Mouse (Mus musculus) bone marrow, adult 2 months (tissue): Measurements from ENCODE around the gene Skint5. TPM values are rescaled to one million over a fixed set of nuclear protein-coding genes. Genes with fewer than 3 reads are reported as not detected.
"Not testable (repeated sequence)": the region's sequence is repeated elsewhere in the genome, so short reads cannot be mapped to it uniquely, and the experiment has no call there.

ENCODE experiments used
- H3K27ac ChIP-seq: fragments of 200-500 bp; 2 replicates; pipeline ENCODE4 v1.5.1; 2012; ENCODE audit warnings: low read depth, mild to moderate bottlenecking, control low read depth, inconsistent platforms, low read length; ENCODE audit not compliant: control insufficient read depth, poor library complexity, insufficient read depth
- H3K4me1 ChIP-seq: fragments of 200-500 bp; 2 replicates; pipeline ENCODE4 v1.6.1; 2011; ENCODE audit warnings: low read length; ENCODE audit not compliant: control insufficient read depth, insufficient read depth
- H3K4me3 ChIP-seq: fragments of 200-500 bp; replicated peaks from 2 replicates; pipeline ENCODE3; 2011; ENCODE audit warnings: mild to moderate bottlenecking, low read depth, low read length, control low read depth; ENCODE audit not compliant: control insufficient read depth
- CTCF ChIP-seq: fragments of 200-500 bp; IDR thresholded peaks from 2 replicates; pipeline ENCODE4 v1.5.1; 2011; ENCODE audit warnings: low read length, control low read depth; ENCODE audit not compliant: control insufficient read depth, insufficient read depth
- POLR2A ChIP-seq: fragments of 200-500 bp; IDR thresholded peaks from 2 replicates; pipeline ENCODE4 v1.6.1; 2011; ENCODE audit warnings: low read depth, mild to moderate bottlenecking, control low read depth, low read length, borderline replicate concordance; ENCODE audit not compliant: control insufficient read depth
- WGBS: fragments of 180-500 bp; shearing (Covaris S2); methylation state at CpG from one replicate; pipeline ENCODE4 v1.1.7; 2018; 5-methylcytosine and 5-hydroxymethylcytosine counted together
- polyA plus RNA-seq: library from polyadenylated mRNA; stranded (reverse); fragments of >200 nt; gene quantifications from 2 replicates; pipeline ENCODE4 v1.2.4, GENCODE M21; 2011; ENCODE audit warnings: low replicate concordance; ENCODE audit not compliant: missing spikeins, insufficient read depth, insufficient read length

Gene Skint5
- not detected in 2 replicates for polyA plus RNA-seq

GRCm38 (mm10) chr4:113999403-113999802, at the start of gene Skint5:
Gene Skint5, minus strand, starts transcription at chr4:113999503.
- no peak within 1 kb of the TSS for H3K27ac ChIP-seq
- TF ChIP-seq POLR2A (no peak), CTCF (no peak)

GRCm38 (mm10) chr4:113957343-113957742, 42.0 kb downstream of the Skint5 start:
- TF ChIP-seq POLR2A (no peak), CTCF (no peak)
- Histone ChIP-seq H3K4me3 (no peak overlapping the region), H3K4me1 (no peaks in the 10 kb centered on the region), H3K27ac (no peak overlapping the region)
- WGBS: 68% methylated on average over 1 of the region's 1 CpGs

More at GRCm38 (mm10) chr4:113999403-113999802, at the start of gene Skint5:
- H3K4me1 ChIP-seq: no peaks in the 10 kb centered on the region
- no peak within 1 kb of the TSS for H3K4me3 ChIP-seq
- WGBS: 84% methylated on average over 3 of the region's 3 CpGs

GRCm38 (mm10) chr4:113764182-113764581, 235.1 kb downstream of the Skint5 start:
- 64% methylated on average over 1 of the region's 1 CpGs for WGBS
- H3K4me1 ChIP-seq: no peaks in the 10 kb centered on the region
- no peak overlapping the region for H3K4me3 ChIP-seq
- H3K27ac ChIP-seq: no peak overlapping the region
- TF ChIP-seq POLR2A: no peak
- TF ChIP-seq CTCF: no peak

- H3K4me3 ChIP-seq: no peak overlapping the region
- WGBS: 51% methylated on average over 1 of the region's 1 CpGs
- no peak for TF ChIP-seq CTCF
- no peak for TF ChIP-seq POLR2A
- no peaks in the 10 kb centered on the region for H3K4me1 ChIP-seq
- no peak overlapping the region for H3K27ac ChIP-seq
Measured at GRCm38 (mm10) chr4:113763684-113764083, 235.6 kb downstream of the Skint5 start.

GRCm38 (mm10) chr4:113448230-113448629, 551.1 kb downstream of the Skint5 start:
- WGBS: 48% methylated on average over 2 of the region's 2 CpGs
- not testable (repeated sequence) for H3K27ac ChIP-seq, H3K4me1 ChIP-seq, H3K4me3 ChIP-seq

Other genes with a start within 250 kb of the Skint5 start
- not detected in 2 replicates for gene Skint11, start 163.9 kb upstream of the Skint5 start, polyA plus RNA-seq